Mouse (Mus musculus) cerebellum, adult 9-10 months (tissue): Measurements from ENCODE around the gene P4htm.

Source experiments
- DNase-seq: peaks from one replicate; pipeline ENCODE4 v3.0.0; 2022

Gene P4htm

DNA sequence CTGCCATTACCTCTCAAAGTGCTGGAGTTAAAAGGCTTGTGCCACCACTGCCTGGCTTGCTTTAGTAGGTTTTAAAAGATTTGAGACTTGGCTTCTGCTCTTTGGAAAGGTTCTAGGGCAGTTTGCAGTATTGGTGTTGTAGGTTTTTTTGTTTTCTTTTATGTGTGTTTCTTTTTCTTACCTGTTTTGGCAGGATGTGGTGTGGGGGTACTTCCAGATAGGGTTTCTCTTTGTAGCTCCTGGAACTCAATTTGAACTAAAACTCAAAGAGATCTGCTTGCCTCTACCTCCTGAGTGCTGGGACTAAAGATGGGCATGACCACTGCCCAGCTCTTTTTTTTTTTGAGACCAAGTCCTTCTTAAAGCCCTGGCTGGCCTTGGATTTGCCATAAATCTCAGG lies 56.6 kb downstream of the P4htm start:
- DNase-seq: no peak

DNA sequence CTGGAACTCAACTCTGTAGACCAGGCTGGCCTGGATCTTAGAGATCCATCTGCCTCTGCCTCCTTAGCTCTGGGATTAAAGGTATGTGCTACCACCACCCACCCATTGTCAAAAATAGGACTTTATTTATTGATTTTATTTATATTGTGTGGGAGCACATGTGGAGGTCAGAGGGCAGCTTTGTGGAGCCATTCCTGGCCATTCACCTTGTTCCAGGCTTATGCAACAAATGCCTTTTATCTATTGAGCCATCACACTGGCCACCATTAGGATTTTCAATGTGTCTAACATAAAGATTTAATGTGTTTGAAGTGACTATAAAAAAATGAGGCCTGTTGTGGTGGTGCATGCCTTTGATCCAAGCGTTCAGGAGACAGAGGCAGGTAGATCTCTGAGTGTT lies 66.0 kb downstream of the P4htm start:
- no peak for DNase-seq

DNA sequence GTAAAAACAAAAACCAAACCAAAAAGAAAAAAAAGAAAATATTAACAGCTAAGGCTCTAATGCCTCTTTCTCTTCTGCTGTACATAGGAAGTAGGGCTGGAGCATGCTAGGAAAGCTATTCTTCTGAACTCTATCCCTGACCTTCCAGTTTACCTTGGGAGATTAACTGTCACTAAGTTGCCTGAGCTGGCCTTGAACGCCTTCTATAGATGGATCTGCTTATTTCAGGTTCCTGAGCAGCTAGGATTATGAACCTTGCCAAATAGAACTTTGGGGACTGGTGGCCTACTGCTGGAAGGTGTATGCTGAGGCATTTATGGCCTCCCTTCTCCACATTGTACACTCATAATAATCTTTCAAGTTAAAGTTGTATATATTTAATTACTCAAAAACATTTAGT lies 66.5 kb downstream of the P4htm start:
- DNase-seq: no peak
